Mouse (Mus musculus): ENCODE measurements around the gene Ubtf.

The Ubtf gene

GRCm38 (mm10) chr11:102317901-102318575 lies 1.5 kb downstream of the Ubtf start:
- in situ Hi-C loops (cut with MseI, MboI), result no loop called here

GRCm38 (mm10) chr11:102317298-102317900 lies 2.1 kb downstream of the Ubtf start:
- in situ Hi-C loops (cut with MseI, MboI), result no loop called here

DNA sequence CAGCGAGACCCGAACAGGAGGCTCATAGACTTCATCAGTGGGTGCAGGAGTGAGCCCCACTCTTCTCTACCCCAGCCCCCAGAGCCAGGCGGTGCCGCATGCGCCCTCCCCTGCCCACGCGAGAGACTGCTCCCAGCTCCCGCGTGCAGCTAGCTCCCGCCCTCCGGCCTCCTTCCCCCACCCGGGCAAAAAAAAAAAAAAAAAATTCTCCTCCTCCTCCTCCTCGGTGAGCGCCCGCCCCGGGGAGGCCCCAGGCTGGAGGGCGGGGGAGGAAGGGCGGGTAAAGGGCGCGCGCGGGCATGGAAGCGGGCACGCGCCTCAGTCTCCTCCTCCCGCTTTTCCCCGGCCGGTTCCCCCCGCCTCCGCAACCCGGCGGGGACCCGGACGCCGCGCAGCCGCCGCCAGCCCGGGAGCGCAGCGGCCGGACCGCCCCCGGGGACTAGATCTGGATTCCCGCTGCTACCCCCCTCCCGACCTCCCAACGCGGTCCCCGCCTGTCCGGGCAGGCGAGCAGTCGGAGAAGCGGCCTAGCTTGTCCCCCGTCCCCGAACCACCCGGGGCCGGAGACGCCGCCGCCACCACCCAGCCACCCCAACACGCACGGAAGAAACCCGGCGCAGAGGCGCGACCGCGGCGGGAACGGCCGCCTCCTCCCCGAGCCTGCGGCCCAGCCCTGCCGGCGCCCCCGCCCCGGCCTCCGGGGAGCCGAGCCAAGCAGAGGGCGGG lies 2.8 kb downstream of the Ubtf start:
- in situ Hi-C loops (cut with MseI, MboI), result no loop called here

- in situ Hi-C loops (cut with MseI, MboI), result no loop called here
Measured at GRCm38 (mm10) chr11:102315690-102316571, 3.6 kb downstream of the Ubtf start.

GRCm38 (mm10) chr11:102314321-102314720 lies 5.2 kb downstream of the Ubtf start:
- in situ Hi-C loops (cut with MseI, MboI), result no loop called here

- in situ Hi-C loops (cut with MseI, MboI), result no loop called here
Measured at GRCm38 (mm10) chr11:102312586-102312985, 7.0 kb downstream of the Ubtf start.

GRCm38 (mm10) chr11:102311966-102312365 lies 7.6 kb downstream of the Ubtf start:
- in situ Hi-C loops (cut with MseI, MboI), result no loop called here

DNA sequence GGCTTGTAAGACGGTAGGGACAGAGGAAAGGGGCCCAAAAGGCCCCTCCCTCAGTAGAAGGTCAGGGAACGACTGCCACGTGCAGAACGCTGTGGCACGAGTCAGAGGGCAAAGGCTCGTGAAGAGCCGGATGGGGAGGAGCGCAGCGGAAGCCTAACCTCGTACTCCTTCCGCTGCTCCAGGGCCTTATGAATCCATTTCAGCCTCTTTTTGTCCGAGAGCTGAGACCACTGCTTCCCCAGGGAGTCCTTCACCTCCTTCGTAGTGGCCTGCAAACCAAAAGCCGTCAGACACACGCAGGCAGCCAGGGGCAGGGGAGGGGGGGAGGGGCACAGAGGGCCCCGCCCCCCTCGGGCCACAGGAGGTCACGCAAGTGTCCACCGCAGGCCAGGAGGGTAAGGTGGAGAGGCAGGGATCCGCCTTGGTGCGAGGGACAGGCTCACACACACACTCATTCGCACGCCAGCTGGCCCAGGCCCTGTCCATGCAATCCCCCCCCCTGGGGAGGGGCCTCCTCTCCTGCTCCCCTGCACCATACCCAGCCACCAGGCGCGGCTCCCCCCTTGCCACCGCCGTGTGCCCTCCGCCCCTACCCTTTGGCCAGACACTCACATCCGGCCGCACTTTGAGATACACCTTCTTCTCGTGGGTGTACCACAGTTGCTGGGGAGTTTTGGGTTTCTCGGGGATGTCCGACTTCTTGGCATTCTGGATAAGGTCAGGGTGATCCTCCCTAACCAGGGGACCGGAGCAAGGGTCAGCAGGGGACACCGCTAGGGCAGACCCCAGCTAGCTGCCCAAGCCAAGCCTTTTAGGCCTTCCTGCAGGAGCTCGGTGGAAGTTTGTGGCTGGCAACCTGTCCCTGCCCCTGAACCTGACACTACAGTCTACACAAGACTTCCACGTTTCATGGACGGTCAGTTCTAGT lies 8.5 kb downstream of the Ubtf start:
- in situ Hi-C loops (cut with MseI, MboI), result no loop called here

GRCm38 (mm10) chr11:102309821-102310617 lies 9.5 kb downstream of the Ubtf start:
- in situ Hi-C loops (cut with MseI, MboI), result no loop called here

DNA sequence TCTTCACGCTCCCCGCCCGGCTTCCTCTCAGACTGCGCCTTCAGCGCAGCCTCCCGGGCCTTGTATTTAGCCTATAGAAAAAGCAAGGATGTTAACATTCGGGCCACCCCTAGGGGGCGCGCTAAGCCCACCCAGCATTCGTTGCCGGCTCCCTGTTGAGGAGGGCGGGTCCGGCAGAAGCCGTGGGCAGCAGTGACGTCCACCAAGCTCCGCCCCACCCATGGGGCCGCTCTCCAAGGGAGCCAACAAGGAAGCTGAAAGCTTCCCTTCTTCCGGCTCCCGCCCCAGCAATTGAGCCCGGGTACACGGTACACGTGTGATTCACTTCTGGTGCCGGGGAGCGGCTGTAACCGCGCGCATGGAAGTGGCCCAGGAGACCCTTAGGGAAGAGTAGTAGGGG lies 10.6 kb downstream of the Ubtf start:
- in situ Hi-C loops (cut with MseI, MboI), result no loop called here

DNA sequence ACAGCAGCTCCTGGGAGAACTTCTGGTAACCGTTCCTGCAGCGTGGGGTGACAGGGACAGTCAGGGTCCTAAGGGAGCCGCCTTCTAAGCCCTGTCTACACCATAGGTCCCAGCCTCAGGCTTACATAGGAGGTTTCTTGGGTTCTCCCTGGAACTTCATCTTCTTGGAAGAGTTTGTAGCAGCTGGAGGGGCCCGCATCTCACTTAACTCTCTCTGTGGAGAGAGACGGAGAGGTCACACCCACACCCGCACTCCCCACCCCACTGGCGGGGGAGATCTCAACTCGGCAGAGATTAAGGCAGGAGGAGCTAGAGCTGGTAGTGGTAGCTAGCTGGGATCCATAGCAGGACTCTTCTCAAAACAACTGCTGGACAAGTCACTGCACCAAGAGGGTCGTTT lies 11.4 kb downstream of the Ubtf start:
- in situ Hi-C loops (cut with MseI, MboI), result no loop called here

DNA sequence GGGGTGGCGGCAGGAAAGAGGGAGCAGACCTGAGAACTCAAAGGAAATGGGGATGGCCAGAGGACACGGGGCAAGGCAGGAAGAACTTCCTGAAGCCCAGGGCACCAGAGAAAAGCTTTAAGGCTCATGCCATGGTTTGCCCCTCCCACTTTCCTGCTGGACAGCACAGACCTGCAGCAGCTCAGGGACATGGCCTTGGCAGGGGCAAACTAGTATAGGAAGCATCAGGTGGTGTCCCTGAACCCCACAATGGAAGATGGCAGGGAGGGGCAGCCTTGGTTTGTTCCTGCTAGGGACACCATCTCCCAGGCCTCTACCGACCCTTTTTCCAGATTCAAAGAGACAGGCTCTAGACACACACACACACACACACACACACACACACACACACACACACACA lies 14.2 kb downstream of the Ubtf start:
- in situ Hi-C loops (cut with MseI, MboI), result no loop called here

- in situ Hi-C loops (cut with MseI, MboI), result loop anchor here (5.0 kb wide), 1 partner anchor 108 kb away; no protein-coding TSS in a partner anchor
Measured at GRCm38 (mm10) chr11:102304141-102304540, 15.4 kb downstream of the Ubtf start.

DNA sequence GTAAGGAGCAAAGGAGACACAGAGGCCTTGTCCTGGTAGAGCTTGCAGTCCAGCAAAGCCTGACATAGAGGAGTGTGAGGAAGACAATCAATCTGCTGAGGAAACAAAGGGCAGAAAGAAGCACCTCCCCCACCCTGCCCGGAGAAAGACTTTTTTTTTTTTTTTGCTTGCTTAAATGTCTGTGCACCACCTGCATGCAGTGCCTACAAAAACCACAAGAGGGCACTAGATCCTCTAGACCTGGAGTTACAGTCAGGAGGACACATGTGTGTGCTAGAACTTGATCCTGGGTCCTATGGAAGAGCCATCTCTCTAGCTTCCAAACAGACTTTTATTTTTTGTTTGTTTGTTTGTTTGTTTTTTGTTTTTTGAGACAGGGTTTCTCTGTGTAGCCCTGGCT lies 19.7 kb downstream of the Ubtf start:
- in situ Hi-C loops (cut with MseI, MboI), result loop anchor here (5.0 kb wide), 1 partner anchor 112 kb away; no protein-coding TSS in a partner anchor

- in situ Hi-C loops (cut with MseI, MboI), result no loop called here
Measured at GRCm38 (mm10) chr11:102297577-102298556, 21.7 kb downstream of the Ubtf start.

DNA sequence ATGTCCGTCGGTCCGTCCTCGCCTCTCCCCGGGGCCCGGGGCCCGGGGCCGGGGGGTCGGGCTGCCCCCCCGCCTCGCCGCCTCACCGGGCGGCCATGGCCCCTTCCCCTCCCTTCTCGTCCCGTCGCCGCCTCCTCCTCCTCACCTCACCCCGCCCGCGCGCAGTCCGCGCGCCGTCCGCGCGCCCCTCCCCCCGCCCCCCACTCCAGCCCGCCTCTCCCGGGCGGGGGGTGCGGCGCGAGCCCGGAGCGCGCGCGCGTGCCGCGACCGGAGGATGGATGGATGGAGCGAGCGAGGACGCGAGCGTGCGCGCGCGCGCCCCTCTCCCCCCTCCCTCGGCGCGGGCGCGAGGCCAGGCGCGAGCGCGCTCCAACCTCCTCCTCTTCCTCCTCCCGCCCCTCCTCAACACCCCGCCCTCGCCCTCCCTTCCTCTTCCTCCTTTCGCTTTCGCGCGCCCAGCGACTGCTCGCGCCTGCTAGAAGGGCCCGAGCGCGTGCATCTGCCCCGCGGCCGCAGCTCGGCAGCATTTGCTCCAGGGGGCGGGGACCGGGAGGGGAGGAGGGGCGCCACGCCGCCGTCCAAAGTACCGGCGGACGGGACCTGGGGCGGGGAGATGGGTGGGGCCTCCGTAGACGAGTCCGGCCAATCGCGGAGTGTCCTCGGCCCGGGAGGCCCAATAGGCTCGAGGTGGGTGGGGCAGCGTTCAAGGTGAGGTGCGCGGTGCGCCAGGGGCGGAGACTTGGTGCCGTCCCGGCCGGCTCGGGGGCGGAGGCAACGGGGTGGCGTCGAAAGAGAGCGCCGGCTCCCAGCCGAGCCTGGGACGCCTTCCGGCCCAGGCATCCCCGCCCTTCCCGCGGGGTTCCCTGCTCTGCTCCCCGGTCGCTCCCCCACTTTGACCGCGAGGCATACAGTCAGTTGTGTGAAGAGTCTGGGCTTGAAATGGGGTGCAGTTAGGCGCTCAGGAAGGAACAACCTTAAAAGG lies 22.8 kb downstream of the Ubtf start, which contains the start of gene Atxn7l3:
TSS of gene Atxn7l3 (minus strand) at position 141 of the 982 bp plus-strand sequence.
- in situ Hi-C loops (cut with MseI, MboI), result no loop called here

Data from mouse trophoblast stem cell (cell line).